Mouse (Mus musculus) cortical plate, adult 2 months (tissue): ENCODE results near the gene Slc51a. TPM values are rescaled to one million over a fixed set of nuclear protein-coding genes. Genes with fewer than 3 reads are reported as not detected.
A peak's percentile ranks its signal among the peaks of the same experiment; 100 is the strongest.
"Not testable (repeated sequence)": the region's sequence is repeated elsewhere in the genome, so short reads cannot be mapped to it uniquely, and the experiment has no call there.

Experiments used
- H3K27ac ChIP-seq: fragments of 200-500 bp; 2 replicates; pipeline ENCODE4 v1.5.1; 2012; ENCODE audit warnings: low read length, control low read depth, inconsistent platforms; ENCODE audit not compliant: insufficient read depth
- H3K4me1 ChIP-seq: fragments of 200-500 bp; 2 replicates; pipeline ENCODE4 v1.6.1; 2011; ENCODE audit warnings: low read length; ENCODE audit not compliant: control insufficient read depth, insufficient read depth
- H3K4me3 ChIP-seq: fragments of 200-500 bp; 2 replicates; pipeline ENCODE4 v1.5.1; 2011; ENCODE audit warnings: mild to moderate bottlenecking, low read length, control low read depth; ENCODE audit not compliant: insufficient read depth
- CTCF ChIP-seq: fragments of 200-500 bp; IDR thresholded peaks from 2 replicates; pipeline ENCODE4 v1.5.1; 2011; ENCODE audit warnings: mild to moderate bottlenecking, control low read depth, low read length; ENCODE audit not compliant: insufficient read depth; ENCODE audit errors: extremely low read depth
- POLR2A ChIP-seq: fragments of 200-500 bp; IDR thresholded peaks from 2 replicates; pipeline ENCODE4 v1.6.1; 2011; ENCODE audit warnings: mild to moderate bottlenecking, low read length, control low read depth; ENCODE audit not compliant: insufficient read depth; ENCODE audit errors: extremely low read depth
- polyA plus RNA-seq: library from polyadenylated mRNA; depleted of rRNA; stranded (reverse); fragments of >200 nt; gene quantifications from 2 replicates; pipeline ENCODE4 v1.2.3, GENCODE M21; 2012

Slc51a gene
- polyA plus RNA-seq, 1 experiment = 0.04 TPM

DNA sequence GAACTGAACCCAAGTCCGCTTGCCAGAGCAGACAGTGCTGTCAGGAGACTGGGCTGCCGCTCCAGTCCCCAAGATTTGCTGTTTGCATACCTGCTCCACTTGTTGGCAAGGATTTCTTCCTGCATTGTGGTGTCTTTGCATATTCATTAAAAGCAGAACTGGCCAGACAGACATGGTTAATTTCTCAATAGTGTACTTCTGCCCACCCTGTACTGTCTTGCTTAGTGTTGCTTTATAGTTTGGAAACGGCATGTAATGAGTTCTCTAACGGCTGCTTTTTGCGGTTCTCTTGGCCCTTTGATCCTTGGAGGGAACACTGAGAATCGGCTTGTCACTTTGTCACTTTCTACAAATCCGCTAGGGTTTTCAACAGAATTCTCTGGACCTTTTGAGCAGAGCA lies 13.8 kb upstream of the Slc51a start:
- TF ChIP-seq CTCF (no peak), POLR2A (no peak)
- H3K27ac ChIP-seq = no peak overlapping the region
- no peak overlapping the region for H3K4me3 ChIP-seq
- no peaks in the 10 kb centered on the region for H3K4me1 ChIP-seq

DNA sequence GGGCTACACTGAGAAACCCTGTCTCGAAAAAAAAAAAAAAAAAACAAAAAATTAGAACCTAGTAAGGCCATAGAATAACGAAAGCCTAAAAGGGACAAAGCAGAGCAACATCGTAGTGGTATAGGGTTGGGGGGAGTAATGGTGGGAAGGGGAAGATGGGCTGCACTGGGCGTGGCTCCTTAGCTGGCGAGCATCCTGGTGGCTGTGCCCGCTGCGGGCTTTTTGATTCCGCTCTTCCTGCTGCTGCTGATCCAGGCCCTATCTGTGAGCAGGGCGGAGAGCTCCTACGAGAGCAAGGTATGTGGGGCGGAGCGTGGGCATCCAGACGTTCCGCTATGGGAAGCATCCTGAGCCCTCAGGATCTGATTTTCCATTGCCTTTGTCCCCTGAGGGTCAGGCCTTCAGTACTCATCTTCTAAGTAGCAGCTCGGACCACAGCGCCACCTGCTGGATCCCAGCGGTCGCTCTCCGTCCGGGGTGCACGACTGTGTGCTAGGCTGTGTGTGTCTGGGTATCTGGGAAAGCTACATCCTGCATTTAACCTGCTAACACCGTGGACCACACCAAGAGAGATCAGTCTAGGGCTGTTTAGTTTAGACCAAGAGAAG lies 11.9 kb upstream of the Slc51a start:
- H3K27ac ChIP-seq = no peak overlapping the region
- peak; percentile 91 for TF ChIP-seq CTCF
- 0 out of 2 replicates have a peak, but pooled peaks have one; percentile 15 for TF ChIP-seq POLR2A
- H3K4me3 ChIP-seq = peak overlapping the region; percentile 26; the same call in 1 of the 2 replicates
- H3K4me1 ChIP-seq = no peaks in the 10 kb centered on the region

DNA sequence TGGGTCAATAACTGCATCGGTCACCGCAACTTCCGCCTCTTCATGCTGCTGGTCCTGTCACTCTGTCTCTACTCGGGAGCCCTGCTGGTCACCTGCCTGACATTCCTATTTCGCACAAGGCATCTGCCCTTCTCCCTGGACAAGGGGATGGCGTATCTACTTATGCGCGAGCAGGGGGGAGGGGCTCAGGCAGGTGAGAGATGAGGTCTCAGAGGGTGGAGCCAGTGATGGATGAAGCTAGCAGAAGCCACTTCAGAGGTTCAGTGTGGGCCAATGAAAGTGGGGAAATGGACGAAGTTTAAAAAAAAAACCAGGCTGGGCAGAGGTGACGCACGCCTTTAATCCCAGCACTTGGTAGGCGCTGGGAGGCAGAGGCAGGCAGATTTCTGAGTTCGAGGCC lies 11.3 kb upstream of the Slc51a start:
- TF ChIP-seq POLR2A (no peak), CTCF (no peak)
- Histone ChIP-seq H3K4me1 (no peaks in the 10 kb centered on the region), H3K4me3 (no peak overlapping the region; the same call in 1 of the 2 replicates), H3K27ac (no peak overlapping the region)

DNA sequence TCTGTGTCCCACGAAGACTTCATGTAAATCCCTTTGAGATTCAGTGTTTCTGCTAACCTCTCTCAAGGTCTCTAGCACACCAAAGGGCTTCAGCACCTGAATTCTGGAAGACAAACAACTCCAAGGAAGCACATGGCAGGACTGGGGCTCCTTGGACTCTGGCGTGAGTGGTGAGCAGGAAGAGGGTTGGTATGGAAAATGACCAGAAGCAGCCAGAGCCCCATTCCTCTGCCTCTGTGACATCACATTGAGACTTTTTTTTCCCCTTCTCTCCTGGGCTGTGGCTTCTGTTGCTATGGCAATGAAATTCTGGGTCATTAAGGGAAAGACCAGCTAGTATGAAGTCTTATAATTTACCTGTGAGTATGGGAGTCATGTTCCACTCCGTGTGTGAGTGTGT lies 8.3 kb upstream of the Slc51a start, which contains the start of gene Zdhhc19:
Zdhhc19 (plus strand) TSS at position 301 of the 400 bp plus-strand sequence.
- Histone ChIP-seq H3K27ac (no peak within 1 kb of the TSS), H3K4me3 (no peak within 1 kb of the TSS), H3K4me1 (no peaks in the 10 kb centered on the region)
- TF ChIP-seq CTCF (no peak), POLR2A (no peak)

DNA sequence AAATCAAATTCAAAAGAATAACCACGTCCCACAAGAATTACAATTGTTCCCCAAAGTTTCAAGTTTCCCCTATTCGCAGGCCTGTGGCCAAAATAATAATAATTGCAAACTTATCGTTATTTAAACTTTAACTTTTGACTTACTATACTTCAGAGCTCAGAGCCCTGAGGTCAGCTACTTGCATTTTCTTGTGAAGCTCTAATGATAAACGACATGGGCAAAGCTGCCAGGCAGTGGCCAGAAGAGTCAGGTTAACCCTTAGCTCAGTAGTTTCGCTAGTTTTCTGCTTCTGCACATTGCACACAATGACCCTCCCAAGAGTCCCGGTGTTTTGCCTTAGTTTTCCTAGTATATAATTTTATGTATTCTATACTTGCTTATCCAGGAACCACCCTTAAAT lies 6.7 kb upstream of the Slc51a start:
- not testable (repeated sequence) for H3K4me3 ChIP-seq, H3K27ac ChIP-seq, H3K4me1 ChIP-seq

DNA sequence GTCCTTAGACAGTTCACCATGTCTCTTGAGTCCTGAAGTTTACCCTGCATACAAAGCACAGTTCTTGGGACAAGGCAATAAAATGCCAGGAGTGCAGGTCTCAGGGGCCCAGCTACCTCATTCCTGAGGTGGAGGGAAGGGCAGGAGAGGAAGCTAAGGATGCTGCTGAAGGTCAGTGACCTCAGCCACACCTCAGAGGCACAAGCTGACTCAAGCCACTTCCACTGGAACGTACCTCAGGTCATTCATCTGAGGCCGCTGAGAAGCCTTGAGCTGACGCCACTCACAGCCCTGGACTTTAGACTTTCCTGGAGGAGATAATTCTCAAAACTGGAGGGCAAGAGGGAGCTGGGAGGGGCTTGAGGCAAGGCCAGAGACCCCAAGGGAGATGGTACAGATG lies 1.3 kb upstream of the Slc51a start:
- Histone ChIP-seq H3K27ac (no peak overlapping the region), H3K4me1 (no peaks in the 10 kb centered on the region), H3K4me3 (no peak overlapping the region)
- TF ChIP-seq POLR2A = no peak
- TF ChIP-seq CTCF = no peak

DNA sequence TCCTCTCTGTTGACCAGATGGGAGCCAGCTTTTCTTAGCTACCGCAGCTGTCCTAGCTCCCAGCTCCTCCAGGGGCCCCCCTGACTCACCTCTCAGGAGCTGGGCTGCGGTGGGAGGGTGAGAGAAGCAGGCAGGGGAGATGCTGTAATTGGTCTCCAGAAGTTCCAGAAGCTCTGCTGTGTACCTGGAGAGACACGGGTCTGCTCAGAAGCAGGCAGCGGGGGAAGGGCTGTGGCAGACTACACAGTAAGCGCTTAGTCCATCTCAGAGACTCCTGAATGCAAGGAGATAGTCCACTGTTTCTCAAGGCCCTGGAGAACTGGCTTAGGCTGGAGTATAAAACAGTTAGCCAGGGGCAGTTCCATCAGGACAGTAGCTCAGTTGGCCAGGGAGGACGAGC lies 1.6 kb downstream of the Slc51a start:
- TF ChIP-seq POLR2A (no peak), CTCF (no peak)

DNA sequence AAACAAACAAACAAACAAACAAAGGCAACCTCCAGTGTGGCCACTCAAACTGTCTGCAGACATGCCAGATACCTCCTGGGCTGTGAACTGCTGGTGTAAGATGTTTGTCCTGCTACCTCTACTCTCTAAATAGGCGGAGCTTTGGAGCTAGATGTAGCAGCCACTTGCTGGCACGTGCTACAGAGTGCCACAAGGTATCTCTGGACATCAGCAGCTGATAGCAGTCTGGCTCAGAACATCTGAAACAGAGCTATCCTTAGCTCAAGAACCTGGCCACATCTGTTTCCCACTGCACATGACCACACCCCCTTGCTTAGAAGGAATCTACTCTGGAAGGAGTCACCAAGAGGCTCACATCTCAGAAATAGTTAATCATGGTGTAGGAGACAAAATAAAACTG lies 2.5 kb downstream of the Slc51a start:
- no peak overlapping the region for H3K27ac ChIP-seq
- TF ChIP-seq CTCF (no peak), POLR2A (no peak)
- H3K4me1 ChIP-seq = no peaks in the 10 kb centered on the region
- no peak overlapping the region for H3K4me3 ChIP-seq

More for the DNA sequence above, 1.6 kb downstream of the Slc51a start:
- Histone ChIP-seq H3K4me1 (no peaks in the 10 kb centered on the region), H3K4me3 (no peak overlapping the region), H3K27ac (no peak overlapping the region)

DNA sequence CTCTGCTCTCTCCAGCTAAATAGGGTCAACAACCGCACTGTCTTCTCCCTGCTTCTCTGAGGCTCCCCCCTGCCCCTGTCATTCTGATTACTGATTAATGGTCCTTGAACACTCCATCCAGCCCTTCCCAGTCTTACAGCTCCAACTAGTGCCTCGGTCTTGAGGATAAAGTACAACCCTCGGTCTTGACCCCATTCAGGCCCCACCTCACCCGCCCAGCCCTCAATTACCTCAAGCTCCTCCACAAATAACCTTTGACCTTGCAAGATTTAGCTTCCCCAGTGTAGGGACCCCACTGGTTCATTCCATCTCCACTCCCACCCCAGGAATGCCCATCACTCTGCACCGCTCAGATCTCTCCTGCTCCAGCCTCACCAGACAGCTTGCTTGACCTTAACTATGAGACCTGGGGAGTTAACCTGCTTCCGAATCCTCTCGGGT lies 3.2 kb downstream of the Slc51a start:
- Histone ChIP-seq H3K27ac (no peak overlapping the region), H3K4me1 (no peaks in the 10 kb centered on the region), H3K4me3 (no peak overlapping the region)
- no peak for TF ChIP-seq CTCF
- no peak for TF ChIP-seq POLR2A

DNA sequence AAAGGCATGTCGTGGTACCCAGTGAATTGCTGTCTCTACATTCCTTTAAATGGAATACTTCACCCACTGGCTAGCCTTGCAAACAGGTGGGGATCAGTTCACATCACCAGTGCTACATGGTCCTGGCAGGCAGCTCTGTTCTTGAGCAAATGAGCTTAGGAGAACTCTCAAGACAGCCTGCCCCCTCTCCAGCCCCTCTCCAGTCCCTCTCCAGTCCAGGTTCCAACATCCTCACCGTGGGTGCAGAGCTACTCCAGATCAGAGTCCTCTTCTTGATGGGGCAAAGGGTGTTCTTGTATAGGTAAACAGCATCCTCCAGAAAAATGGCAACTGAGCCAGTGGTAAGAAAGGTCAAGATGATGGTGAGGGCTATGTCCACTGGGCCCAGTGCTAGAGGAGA lies 8.3 kb downstream of the Slc51a start:
- no peaks in the 10 kb centered on the region for H3K4me1 ChIP-seq
- TF ChIP-seq CTCF (no peak), POLR2A (no peak)
- no peak overlapping the region for H3K4me3 ChIP-seq
- no peak overlapping the region for H3K27ac ChIP-seq

DNA sequence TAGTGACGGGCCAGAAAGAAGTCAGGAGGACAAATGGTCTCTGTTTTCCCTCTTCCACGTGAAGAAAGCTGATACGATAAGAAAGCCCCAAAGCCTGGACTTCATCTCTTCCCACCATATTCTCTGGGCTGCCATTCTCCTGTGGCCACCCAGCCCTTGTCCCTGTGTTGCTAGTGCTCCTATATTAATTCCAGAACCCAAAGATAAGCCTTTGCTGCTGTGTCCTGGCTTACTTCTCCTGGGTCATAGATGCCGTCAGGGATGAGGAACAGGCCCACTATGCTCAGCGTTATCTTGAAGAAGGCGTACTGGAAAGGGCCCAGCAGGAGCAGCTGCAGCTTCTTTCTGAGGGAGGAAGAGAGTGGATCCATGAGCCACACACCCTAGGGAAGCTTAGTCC lies 10.4 kb downstream of the Slc51a start:
- Histone ChIP-seq H3K4me1 (no peaks in the 10 kb centered on the region), H3K4me3 (no peak overlapping the region), H3K27ac (no peak overlapping the region)
- TF ChIP-seq CTCF (no peak), POLR2A (no peak)
